Mouse (Mus musculus) lung, adult 2 months (tissue): ENCODE measurements at regions not wholly inside any gene's neighbourhood (a gene's known extent, or its start where the extent isn't known, plus 50 kb on each side); places are given as distances from the start of the nearest gene placed in this dataset.

Source experiments
- CTCF ChIP-seq: fragments of 200-500 bp; IDR thresholded peaks from 2 replicates; pipeline ENCODE4 v1.5.1; 2011; ENCODE audit warnings: mild to moderate bottlenecking, low read length, control low read depth; ENCODE audit not compliant: insufficient read depth
- POLR2A ChIP-seq: fragments of 200-500 bp; IDR thresholded peaks from 2 replicates; pipeline ENCODE4 v1.6.1; 2011; ENCODE audit warnings: low read depth, mild to moderate bottlenecking, control low read depth, low read length, borderline replicate concordance; ENCODE audit errors: extremely low read depth

DNA sequence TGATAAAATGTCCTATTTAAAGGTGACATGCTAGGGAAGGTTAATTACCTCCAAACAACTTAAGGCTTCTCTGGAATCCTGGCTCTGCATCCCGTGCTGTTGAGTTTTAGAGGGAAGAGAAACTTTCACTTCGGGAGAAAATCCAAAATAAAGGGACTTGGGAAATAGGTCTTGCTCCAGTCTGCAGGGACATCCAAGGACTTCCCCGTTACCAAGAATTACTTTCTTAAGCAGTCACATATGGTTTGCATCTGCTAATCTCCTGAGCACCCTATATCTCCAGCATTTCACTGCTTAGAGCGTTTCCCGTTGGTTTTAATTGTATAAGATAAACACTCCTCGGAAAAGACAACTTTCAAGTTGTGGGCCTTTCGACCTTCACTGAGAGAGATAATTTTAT is 63.3 kb upstream of the Gimd1 start:
- TF ChIP-seq CTCF (no peak), POLR2A (no peak)
